Mouse (Mus musculus) heart, embryonic 11.5 days (tissue): ENCODE measurements at regions not wholly inside any gene's neighbourhood (a gene's known extent, or its start where the extent isn't known, plus 50 kb on each side); places are given as distances from the start of the nearest gene placed in this dataset.

Experiments used
- ATAC-seq: fragments of 200-750 bp; cut with Nextera tagmentation; replicated peaks from 2 replicates; pipeline ENCODE4 v1.8.0; 2017; ENCODE audit warnings: moderate library complexity; ENCODE audit not compliant: insufficient number of reproducible peaks, low FRiP score, low TSS enrichment
- H3K27ac ChIP-seq: fragments of 300-500 bp; sonication (generic); 2 replicates; pipeline ENCODE4 v1.5.1; 2014; ENCODE audit warnings: mild to moderate bottlenecking, low read depth, low read length
- H3K27me3 ChIP-seq: fragments of 300-500 bp; sonication (generic); 2 replicates; pipeline ENCODE4 v1.6.1; 2014; ENCODE audit warnings: mild to moderate bottlenecking, low read length, mixed read lengths; ENCODE audit not compliant: control insufficient read depth, insufficient read depth
- H3K36me3 ChIP-seq: fragments of 300-500 bp; sonication (generic); 2 replicates; pipeline ENCODE4 v1.6.1; 2014; ENCODE audit warnings: mild to moderate bottlenecking, low read length, moderate library complexity, mixed read lengths; ENCODE audit not compliant: control insufficient read depth, insufficient read depth
- H3K4me1 ChIP-seq: fragments of 300-500 bp; sonication (generic); 2 replicates; pipeline ENCODE4 v1.6.1; 2014; ENCODE audit warnings: low read length; ENCODE audit not compliant: control insufficient read depth, insufficient read depth
- H3K4me2 ChIP-seq: fragments of 300-500 bp; sonication (generic); 2 replicates; pipeline ENCODE4 v1.6.1; 2014; ENCODE audit warnings: mild to moderate bottlenecking, moderate library complexity
- H3K4me3 ChIP-seq: fragments of 300-500 bp; sonication (generic); 2 replicates; pipeline ENCODE4 v1.5.1; 2014; ENCODE audit warnings: low read depth, low read length
- H3K9ac ChIP-seq: fragments of 300-500 bp; sonication (generic); 2 replicates; pipeline ENCODE4 v1.6.1; 2014; ENCODE audit warnings: mild to moderate bottlenecking, low read depth, low read length, moderate library complexity
- H3K9me3 ChIP-seq: fragments of 300-500 bp; sonication (generic); replicated peaks from 2 replicates; pipeline ENCODE4 v1.6.1; 2016; ENCODE audit warnings: low read length; ENCODE audit not compliant: control insufficient read depth
- WGBS: fragments of 180-500 bp; shearing (Covaris S2); extraction: QIAGEN DNeasy Blood & Tissue Kit; methylation state at CpG from one replicate; pipeline ENCODE4 v1.1.7; 2014; ENCODE audit not compliant: insufficient replicate concordance; 5-methylcytosine and 5-hydroxymethylcytosine counted together

DNA sequence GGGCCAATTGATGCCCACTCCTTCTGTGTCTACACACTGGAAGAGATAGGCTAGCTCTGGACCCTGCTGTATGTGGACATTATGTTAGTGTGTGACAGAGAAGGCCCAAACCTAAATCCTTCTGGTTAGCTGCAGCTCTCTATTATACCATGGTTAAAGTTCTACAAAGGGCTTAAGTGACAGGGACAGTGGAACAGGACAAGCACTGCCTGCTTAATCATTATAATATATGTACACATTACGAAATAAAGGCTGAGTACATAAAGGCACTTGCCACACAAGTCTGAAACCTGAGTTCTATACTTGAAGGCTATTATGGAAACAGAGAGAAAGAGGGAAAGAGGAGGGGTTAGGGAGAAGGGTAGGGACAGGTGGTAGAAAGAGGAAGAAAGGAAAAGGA is 55.2 kb downstream of the Rdh14 start:
- no peak for ATAC-seq
- no peaks in the 10 kb centered on the region for H3K36me3 ChIP-seq
- no peak overlapping the region for H3K9ac ChIP-seq
- no peak overlapping the region for H3K27ac ChIP-seq
- H3K4me3 ChIP-seq: no peak overlapping the region
- no peaks in the 10 kb centered on the region for H3K4me1 ChIP-seq
- H3K9me3 ChIP-seq: no peaks in the 10 kb centered on the region
- H3K27me3 ChIP-seq: no peaks in the 10 kb centered on the region
- no peak overlapping the region for H3K4me2 ChIP-seq
- WGBS: 81% methylated on average over 1 of the region's 1 CpGs

DNA sequence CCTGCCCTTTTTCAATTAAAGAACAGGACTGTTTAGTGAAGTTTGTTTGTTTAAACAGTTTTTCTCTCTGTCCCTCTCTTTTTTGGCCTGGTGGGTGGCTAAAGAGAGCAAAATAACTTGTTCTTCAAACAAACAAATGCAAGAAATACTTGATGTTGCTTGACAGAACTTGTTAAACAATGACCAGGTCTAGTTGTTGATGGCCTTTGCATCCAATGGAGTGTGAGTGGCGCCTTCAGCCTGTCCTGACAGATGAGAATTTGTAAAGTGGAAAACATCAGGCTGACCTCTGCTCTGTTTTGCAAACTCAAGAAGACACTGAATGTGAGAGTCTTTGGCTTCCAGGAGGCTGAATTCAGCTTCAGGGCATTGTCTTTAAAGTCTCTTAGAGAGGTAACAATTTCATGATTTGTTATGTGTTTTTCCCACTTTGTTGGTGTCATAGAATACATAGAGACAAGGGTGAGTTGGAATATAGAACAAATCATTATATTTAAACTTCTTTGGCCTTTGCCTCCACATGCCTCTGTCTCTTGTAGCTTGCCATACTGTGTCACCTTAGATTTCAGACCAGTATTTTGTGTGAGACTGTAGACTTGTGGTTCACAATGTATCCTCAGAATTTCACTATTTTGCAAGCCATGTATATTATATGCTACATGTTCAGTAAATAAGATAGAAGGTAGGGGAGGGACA is 67.5 kb downstream of the Rdh14 start:
- H3K27ac ChIP-seq: no peak overlapping the region
- ATAC-seq: no peak
- no peak overlapping the region for H3K4me3 ChIP-seq
- no peak overlapping the region for H3K9ac ChIP-seq
- no peaks in the 10 kb centered on the region for H3K36me3 ChIP-seq
- H3K27me3 ChIP-seq: no peaks in the 10 kb centered on the region
- no peak overlapping the region for H3K4me2 ChIP-seq
- WGBS: 73% methylated on average over 1 of the region's 1 CpGs
- no peaks in the 10 kb centered on the region for H3K4me1 ChIP-seq
- no peaks in the 10 kb centered on the region for H3K9me3 ChIP-seq

DNA sequence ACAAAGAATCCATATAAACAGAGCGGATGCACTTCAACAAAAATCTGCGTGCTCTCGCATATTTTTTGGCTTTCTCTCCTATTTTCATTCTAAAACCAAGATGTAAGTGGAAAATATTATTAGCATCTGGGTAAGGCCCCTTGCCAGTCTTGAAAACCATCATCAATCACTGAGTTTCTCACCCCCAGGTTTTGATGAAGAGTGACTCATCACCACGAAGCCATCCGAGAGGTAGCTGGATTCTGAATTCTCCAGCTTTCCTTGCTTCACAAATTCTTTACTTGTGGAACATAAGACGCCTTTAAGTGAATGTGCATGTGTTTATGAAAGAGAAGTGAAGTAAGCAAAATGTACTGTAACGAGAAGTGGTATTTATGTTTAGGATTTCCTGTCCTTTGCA is 71.2 kb downstream of the Rdh14 start:
- H3K4me3 ChIP-seq: no peak overlapping the region
- 76% methylated on average over 7 of the region's 7 CpGs for WGBS
- no peak overlapping the region for H3K27ac ChIP-seq
- ATAC-seq: no peak
- H3K27me3 ChIP-seq: no peaks in the 10 kb centered on the region
- no peaks in the 10 kb centered on the region for H3K9me3 ChIP-seq
- no peaks in the 10 kb centered on the region for H3K36me3 ChIP-seq
- H3K4me1 ChIP-seq: no peaks in the 10 kb centered on the region
- H3K4me2 ChIP-seq: no peak overlapping the region
- H3K9ac ChIP-seq: no peak overlapping the region

DNA sequence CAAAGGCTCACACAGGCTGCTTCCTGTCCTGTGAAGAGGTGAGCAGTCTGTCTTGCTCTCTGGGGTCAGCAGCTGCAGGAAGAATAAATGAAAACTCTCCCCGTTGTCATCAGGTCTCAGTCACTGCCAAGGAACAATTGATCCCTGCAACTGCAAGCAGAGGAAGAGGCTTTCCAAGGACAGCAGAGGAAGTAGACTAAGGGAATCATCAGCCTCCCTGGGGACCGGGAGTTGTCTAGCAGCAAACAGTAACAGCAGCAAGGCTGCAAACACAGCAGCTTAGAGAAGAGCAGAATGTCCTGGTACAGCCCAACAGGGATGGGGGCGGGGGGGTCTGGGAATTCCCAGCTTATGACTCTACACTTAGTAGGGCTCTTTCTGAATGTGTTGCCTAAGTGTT is 72.4 kb downstream of the Rdh14 start:
- Histone ChIP-seq H3K4me3 (no peak overlapping the region), H3K27me3 (no peaks in the 10 kb centered on the region), H3K4me2 (no peak overlapping the region), H3K4me1 (no peaks in the 10 kb centered on the region), H3K9ac (no peak overlapping the region), H3K36me3 (no peaks in the 10 kb centered on the region), H3K9me3 (no peaks in the 10 kb centered on the region), H3K27ac (no peak overlapping the region)
- WGBS: 46% methylated on average over 3 of the region's 3 CpGs
- ATAC-seq: no peak

DNA sequence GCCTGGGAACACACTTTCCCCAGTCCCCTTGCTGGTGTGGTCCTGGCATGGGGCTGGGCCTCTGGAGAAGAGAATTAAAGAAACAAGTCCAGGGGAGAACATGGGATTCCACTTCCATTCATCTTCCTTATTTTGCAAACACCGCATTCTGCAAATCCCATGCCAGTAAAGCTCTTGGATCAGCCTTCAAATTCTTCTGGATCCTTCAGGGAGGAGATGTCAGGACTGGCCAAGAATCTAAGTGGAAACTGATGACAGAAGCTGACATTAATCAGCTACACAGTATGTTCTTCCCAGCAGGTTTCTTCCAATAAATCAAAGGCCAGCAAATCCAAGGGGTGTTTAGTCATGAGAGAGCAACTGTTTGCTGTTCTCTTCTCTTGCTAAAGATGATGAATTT is 83.4 kb downstream of the Rdh14 start:
- Histone ChIP-seq H3K27me3 (no peaks in the 10 kb centered on the region), H3K4me3 (no peak overlapping the region), H3K9me3 (no peaks in the 10 kb centered on the region), H3K4me2 (no peak overlapping the region), H3K9ac (no peak overlapping the region), H3K36me3 (no peaks in the 10 kb centered on the region), H3K4me1 (no peaks in the 10 kb centered on the region), H3K27ac (no peak overlapping the region)
- ATAC-seq: no peak
- 70% methylated on average over 1 of the region's 1 CpGs for WGBS

DNA sequence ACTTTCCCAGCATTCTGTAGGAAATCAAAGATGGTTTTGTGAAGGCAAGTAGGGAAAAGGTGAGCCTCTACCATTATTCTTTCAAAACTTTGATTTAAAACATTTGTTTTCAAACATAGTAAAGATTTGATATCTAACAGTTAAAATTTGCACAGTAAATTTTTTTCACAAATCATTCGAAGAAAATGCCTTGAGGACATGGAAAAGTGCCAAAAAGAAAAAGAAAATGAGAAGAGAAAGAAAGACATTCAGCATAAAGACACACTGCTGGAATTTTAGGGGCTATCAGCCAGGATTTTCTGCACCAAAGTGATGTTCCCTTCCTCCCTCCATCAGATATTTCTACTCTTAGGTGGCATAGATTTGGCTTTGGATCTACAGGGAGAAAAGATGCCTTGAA is 90.2 kb downstream of the Rdh14 start:
- WGBS: 55% methylated on average over 1 of the region's 1 CpGs

DNA sequence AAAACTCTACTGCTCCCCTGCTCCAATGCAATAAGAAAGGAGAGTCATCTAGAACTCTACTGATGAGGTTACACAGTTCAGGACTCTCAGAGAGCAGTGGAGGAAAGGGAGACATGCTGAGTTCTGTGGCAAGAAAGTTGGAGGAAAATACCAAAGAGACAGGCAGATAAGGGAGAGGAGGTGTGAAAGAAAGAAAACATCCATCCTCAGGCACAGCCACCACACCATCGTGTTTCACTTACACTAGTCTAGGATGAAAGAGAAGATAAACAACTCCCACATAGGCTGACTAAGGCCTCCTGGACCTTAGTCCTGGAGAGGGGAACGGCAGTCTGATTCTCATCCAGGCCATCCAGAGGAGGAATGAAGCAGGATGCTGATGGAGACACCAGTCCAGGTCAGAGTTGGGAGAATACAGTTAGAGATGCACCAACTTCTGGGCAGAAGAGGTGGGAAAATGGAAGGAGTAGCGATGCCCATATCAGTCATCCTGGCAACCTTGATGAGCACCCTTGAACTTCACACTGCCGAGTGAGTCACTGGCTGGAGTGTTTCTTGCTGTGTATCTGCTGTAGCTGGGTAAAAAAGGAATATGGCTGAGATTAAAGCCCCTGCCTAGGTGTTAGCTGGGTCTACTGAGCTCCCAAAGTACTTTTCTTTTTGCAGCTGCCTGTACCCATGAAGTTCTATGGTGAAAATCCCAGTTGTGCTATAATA is 91.9 kb downstream of the Rdh14 start:
- 30% methylated on average over 4 of the region's 4 CpGs for WGBS
- Histone ChIP-seq H3K4me1 (no peaks in the 10 kb centered on the region), H3K36me3 (no peaks in the 10 kb centered on the region), H3K27me3 (no peaks in the 10 kb centered on the region), H3K9ac (no peak overlapping the region), H3K9me3 (no peaks in the 10 kb centered on the region), H3K4me2 (no peak overlapping the region), H3K27ac (no peak overlapping the region), H3K4me3 (no peak overlapping the region)
- ATAC-seq: no peak

More for the DNA sequence above, 90.2 kb downstream of the Rdh14 start:
- no peaks in the 10 kb centered on the region for H3K4me1 ChIP-seq
- no peak overlapping the region for H3K27ac ChIP-seq
- H3K27me3 ChIP-seq: no peaks in the 10 kb centered on the region
- H3K9me3 ChIP-seq: no peaks in the 10 kb centered on the region
- H3K9ac ChIP-seq: no peak overlapping the region
- no peaks in the 10 kb centered on the region for H3K36me3 ChIP-seq
- H3K4me3 ChIP-seq: no peak overlapping the region
- H3K4me2 ChIP-seq: no peak overlapping the region
- no peak for ATAC-seq

DNA sequence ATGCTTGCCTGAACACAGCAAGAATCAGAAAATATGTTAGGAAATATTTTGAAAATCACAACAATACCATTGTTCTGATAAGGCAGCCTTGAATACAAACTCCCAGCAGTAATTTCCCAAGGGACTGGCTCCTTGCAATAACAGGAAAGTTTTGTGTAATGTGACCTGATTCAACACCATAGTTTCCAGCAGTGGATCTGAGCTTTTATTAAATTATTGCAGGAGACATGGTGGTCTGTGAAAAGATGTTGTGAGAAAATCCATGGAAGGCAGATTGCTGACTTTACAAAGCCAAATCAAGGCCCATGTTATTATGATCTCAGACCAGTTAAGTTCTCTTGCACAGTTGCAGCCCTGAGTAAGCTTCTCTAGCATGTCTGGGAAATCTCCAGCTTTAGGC is 116.1 kb downstream of the Rdh14 start:
- Histone ChIP-seq H3K9me3 (no peaks in the 10 kb centered on the region), H3K4me1 (no peaks in the 10 kb centered on the region), H3K9ac (no peak overlapping the region), H3K36me3 (no peaks in the 10 kb centered on the region), H3K27me3 (no peaks in the 10 kb centered on the region), H3K27ac (no peak overlapping the region), H3K4me3 (no peak overlapping the region), H3K4me2 (no peak overlapping the region)
- ATAC-seq: no peak

DNA sequence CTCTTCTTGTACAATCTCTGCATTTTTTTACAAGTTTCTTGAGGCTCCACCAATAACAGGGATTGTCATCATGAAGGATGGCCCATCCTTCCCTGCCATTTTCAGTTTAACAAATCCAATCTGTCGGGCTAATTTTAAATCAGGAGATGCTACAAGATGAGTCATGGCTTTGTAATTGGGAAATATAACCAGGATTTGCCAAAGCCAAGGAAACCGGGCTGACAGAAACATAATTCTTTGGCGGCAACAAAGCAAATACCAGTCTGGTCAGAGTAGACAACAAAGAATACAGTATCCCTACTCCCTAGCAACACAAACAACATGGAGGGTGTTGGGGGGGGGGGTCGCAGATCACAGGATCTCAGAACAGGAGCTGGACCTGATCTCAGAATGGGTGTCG is 123.0 kb downstream of the Rdh14 start:
- Histone ChIP-seq H3K9ac (no peak overlapping the region), H3K27ac (no peak overlapping the region), H3K4me2 (no peak overlapping the region), H3K9me3 (no peaks in the 10 kb centered on the region), H3K4me3 (no peak overlapping the region), H3K4me1 (no peaks in the 10 kb centered on the region), H3K36me3 (no peaks in the 10 kb centered on the region), H3K27me3 (no peaks in the 10 kb centered on the region)
- WGBS: 73% methylated on average over 5 of the region's 5 CpGs
- no peak for ATAC-seq
